Mouse (Mus musculus) hindbrain, embryonic 14.5 days (tissue): ENCODE data around the gene Pdgfc. TPM values are rescaled to one million over a fixed set of nuclear protein-coding genes. Genes with fewer than 3 reads are reported as not detected.

ENCODE experiments used
- ATAC-seq: fragments of 200-750 bp; cut with Nextera tagmentation; 2 replicates; pipeline ENCODE4 v1.8.0; 2017; ENCODE audit warnings: moderate number of reproducible peaks, mild to moderate bottlenecking, moderate TSS enrichment, moderate library complexity; ENCODE audit not compliant: low FRiP score
- DNase-seq: peaks from one replicate; pipeline ENCODE4 v3.0.0-alpha.2; 2015; ENCODE audit warnings: low spot score
- H3K27ac ChIP-seq: fragments of 300-500 bp; sonication (generic); 2 replicates; pipeline ENCODE4 v1.5.1; 2014; ENCODE audit warnings: mild to moderate bottlenecking, moderate library complexity
- H3K27me3 ChIP-seq: fragments of 300-500 bp; sonication (generic); 2 replicates; pipeline ENCODE4 v1.6.1; 2014; ENCODE audit warnings: mild to moderate bottlenecking, low read length, mixed read lengths; ENCODE audit not compliant: control insufficient read depth, insufficient read depth
- H3K36me3 ChIP-seq: fragments of 300-500 bp; sonication (generic); replicated peaks from 2 replicates; pipeline ENCODE4 v1.6.1; 2014; ENCODE audit not compliant: control insufficient read depth, insufficient read depth
- H3K4me1 ChIP-seq: fragments of 300-500 bp; sonication (generic); replicated peaks from 2 replicates; pipeline ENCODE4 v1.6.1; 2014; ENCODE audit warnings: antibody characterized with exemption, low read length, mixed read lengths; ENCODE audit not compliant: control insufficient read depth, insufficient read depth
- H3K4me2 ChIP-seq: fragments of 300-500 bp; sonication (generic); replicated peaks from 2 replicates; pipeline ENCODE4 v1.6.1; 2014; ENCODE audit warnings: mild to moderate bottlenecking, moderate library complexity
- H3K4me3 ChIP-seq: fragments of 300-500 bp; sonication (generic); replicated peaks from 2 replicates; pipeline ENCODE4 v1.5.1; 2014; ENCODE audit warnings: mild to moderate bottlenecking, low read length
- H3K9ac ChIP-seq: fragments of 300-500 bp; sonication (generic); 2 replicates; pipeline ENCODE4 v1.6.1; 2014
- H3K9me3 ChIP-seq: fragments of 300-500 bp; sonication (generic); 2 replicates; pipeline ENCODE4 v1.6.1; 2016; ENCODE audit warnings: low read length; ENCODE audit not compliant: control insufficient read depth
- WGBS: fragments of 180-500 bp; shearing (Covaris S2); extraction: QIAGEN DNeasy Blood & Tissue Kit; methylation state at CpG from one replicate; pipeline ENCODE4 v1.1.7; 2014; 5-methylcytosine and 5-hydroxymethylcytosine counted together
- polyA plus RNA-seq: library from polyadenylated mRNA; unstranded; fragments of >200 nt; fragmentation: Nextera tagmentation; extraction: Ambion mirVana; gene quantifications from 2 replicates; pipeline ENCODE4 v1.2.1, GENCODE M21; 2014

Pdgfc gene
- polyA plus RNA-seq, 1 experiment from 2014 or later: 6.5 TPM

DNA sequence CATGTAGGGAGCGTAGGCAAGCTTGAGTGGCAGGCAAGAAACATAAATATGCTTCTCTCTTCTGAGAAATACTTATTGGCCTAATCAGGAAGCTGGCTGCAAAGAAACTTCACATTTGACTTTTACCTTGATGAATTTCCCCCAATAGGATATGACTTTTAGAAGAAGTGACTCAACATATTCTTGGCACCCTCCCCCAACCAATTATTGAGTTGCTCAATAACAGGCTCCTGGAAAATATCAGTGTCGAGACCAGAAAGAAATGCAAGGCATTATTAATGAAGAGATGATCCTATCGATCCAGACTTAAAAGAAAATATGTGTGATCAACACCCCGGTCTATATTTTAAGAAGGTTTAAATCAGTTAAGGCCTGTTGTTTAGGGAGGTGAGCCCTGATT lies 125.9 kb downstream of the Pdgfc start:
- no peak for DNase-seq
- H3K4me1 ChIP-seq: no peaks in the 10 kb centered on the region
- H3K9ac ChIP-seq: no peak overlapping the region
- H3K36me3 ChIP-seq: no peaks in the 10 kb centered on the region
- WGBS: 95% methylated on average over 4 of the region's 4 CpGs
- no peak overlapping the region for H3K4me2 ChIP-seq
- H3K4me3 ChIP-seq: no peak overlapping the region
- no peaks in the 10 kb centered on the region for H3K27me3 ChIP-seq
- H3K9me3 ChIP-seq: no peaks in the 10 kb centered on the region
- H3K27ac ChIP-seq: no peak overlapping the region
- ATAC-seq: no peak

DNA sequence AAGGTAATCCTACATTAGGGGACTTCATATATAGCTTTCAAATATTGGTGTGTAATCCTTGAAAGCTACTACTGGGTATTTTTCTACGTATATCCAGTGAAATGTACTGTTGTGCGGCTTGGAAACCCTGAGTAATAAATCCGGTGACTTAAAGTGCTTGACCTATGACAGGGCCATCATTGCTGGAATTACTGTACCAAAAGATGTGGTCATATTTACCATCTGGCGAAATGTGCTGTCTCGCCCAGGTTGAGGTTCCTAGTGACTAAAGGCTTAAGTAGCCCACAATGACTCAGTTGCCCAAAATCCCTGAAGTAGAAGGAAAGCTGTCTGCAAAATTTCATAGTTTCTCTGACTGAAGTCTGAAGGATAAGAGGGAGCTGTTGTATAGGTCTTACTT lies 127.9 kb downstream of the Pdgfc start:
- no peaks in the 10 kb centered on the region for H3K36me3 ChIP-seq
- no peaks in the 10 kb centered on the region for H3K4me1 ChIP-seq
- no peak overlapping the region for H3K27ac ChIP-seq
- no peaks in the 10 kb centered on the region for H3K9me3 ChIP-seq
- H3K9ac ChIP-seq: no peak overlapping the region
- ATAC-seq: no peak
- H3K4me3 ChIP-seq: no peak overlapping the region
- WGBS: 97% methylated on average over 5 of the region's 5 CpGs
- DNase-seq: no peak
- no peaks in the 10 kb centered on the region for H3K27me3 ChIP-seq
- no peak overlapping the region for H3K4me2 ChIP-seq

DNA sequence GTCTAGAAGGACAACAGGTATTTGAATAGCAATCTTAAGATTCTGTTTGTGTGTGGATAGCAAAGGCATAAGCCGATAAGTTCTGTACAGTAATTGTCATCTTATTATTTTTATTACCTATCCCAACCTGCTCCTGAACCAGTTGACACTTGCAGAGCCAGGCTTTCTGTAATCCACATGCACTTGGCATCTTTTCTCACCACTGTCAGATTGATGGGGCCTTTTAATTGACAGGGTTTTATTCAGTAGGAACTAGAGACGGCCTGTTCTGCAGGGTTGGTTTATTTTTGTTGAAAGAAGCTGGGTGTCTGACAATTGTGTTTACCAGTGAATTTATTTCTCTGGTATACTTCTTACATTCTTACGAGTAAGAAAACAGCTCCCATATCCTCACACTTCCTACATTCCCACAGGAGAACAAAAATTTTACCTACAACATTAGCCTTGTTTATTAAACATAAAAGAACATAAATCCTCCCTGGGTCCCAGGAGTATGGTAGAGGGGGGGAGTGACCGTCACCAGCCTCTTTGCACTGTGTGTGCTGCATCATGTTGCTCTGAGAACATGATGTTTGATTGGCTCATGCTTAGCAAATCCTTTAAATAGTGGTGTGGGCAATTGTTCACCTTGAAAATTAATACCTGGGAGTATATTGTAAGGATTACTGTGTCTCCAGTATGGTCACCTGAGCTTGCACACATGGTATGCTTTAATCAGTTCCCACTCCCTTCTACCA lies 134.0 kb downstream of the Pdgfc start:
- DNase-seq: no peak
- no peak overlapping the region for H3K9ac ChIP-seq
- H3K4me3 ChIP-seq: no peak overlapping the region
- no peak overlapping the region for H3K4me2 ChIP-seq
- 63% methylated on average over 4 of the region's 4 CpGs for WGBS
- H3K9me3 ChIP-seq: no peaks in the 10 kb centered on the region
- H3K27me3 ChIP-seq: no peaks in the 10 kb centered on the region
- no peak overlapping the region for H3K27ac ChIP-seq
- no peaks in the 10 kb centered on the region for H3K36me3 ChIP-seq
- no peaks in the 10 kb centered on the region for H3K4me1 ChIP-seq
- ATAC-seq: no peak

DNA sequence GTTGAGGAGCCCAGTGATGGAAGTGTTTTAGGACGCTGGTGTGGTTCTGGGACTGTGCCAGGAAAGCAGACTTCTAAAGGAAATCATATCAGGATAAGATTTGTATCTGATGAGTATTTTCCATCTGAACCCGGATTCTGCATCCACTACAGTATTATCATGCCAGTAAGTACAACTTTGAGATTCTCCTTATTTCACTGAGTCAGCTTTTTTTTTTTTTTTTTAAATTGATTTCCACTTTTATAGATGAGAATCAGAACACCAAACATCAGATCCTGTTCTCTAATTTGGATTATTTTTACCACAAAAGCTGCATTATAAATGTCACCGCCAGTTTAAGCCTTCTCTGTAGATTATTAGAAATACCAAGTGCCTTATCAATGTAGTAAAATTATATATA lies 138.6 kb downstream of the Pdgfc start:
- DNase-seq (no peak), ATAC-seq (no peak)
- WGBS: 94% methylated on average over 3 of the region's 3 CpGs
- Histone ChIP-seq H3K4me2 (no peak overlapping the region), H3K4me3 (no peak overlapping the region), H3K27ac (no peak overlapping the region), H3K4me1 (no peaks in the 10 kb centered on the region), H3K9ac (no peak overlapping the region), H3K36me3 (no peaks in the 10 kb centered on the region), H3K27me3 (no peaks in the 10 kb centered on the region), H3K9me3 (no peaks in the 10 kb centered on the region)

DNA sequence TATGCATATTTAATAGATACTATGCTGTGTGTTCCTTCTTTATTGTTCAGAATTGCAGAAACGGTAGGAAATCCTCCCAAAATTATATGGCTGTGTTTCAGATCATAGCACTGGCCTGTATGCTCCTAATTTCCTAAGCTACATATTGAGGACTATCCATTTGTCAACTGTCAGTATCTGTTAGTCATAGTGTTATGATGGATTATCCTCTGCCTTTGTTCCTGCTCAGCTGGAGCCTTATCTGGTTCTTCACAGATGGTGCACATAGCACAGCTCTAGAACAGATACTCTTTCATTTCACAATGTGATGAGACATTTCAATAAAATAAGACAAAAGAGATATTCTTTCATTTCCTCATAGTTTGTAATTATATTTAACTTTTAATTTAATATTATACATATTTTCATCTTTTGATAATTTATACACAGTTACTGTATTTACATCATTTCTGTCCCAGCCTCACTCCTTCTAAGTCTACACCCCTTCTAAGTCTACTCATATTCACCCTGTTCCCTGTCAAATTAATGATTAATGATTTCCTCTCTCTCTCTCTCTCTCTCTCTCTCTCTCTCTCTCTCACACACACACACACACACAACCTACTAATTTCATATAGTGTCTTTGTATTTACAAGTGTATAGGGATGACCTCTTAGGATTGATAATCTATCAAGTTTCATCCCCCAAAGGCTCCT lies 145.2 kb downstream of the Pdgfc start:
- Histone ChIP-seq H3K27ac (no peak overlapping the region), H3K4me3 (no peak overlapping the region), H3K4me1 (no peaks in the 10 kb centered on the region), H3K36me3 (no peaks in the 10 kb centered on the region), H3K9me3 (no peaks in the 10 kb centered on the region), H3K4me2 (no peak overlapping the region), H3K27me3 (no peaks in the 10 kb centered on the region), H3K9ac (no peak overlapping the region)
- no peak for DNase-seq
- WGBS: 53% methylated on average over 1 of the region's 1 CpGs
- ATAC-seq: peak; percentile 59; the same call in 1 of the 2 replicates

DNA sequence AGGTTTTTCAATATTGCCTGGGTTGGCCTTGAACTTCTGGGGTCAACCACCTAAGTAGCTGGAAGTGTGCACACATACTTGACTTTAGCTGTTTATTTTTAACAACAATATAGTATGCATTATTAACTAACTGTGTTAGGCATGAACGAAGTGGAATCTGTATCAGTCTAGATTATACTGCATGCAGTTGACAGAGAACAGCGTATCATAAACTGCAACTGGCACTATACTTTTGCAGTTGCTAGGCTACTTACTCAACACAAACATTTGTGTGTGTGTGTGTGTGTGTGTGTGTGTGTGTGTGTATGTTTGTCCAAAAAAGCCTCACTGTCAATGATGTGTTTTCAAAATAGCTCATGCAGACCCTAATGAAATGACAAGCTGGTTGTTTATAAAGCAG lies 160.7 kb downstream of the Pdgfc start:
- Histone ChIP-seq H3K9ac (no peak overlapping the region), H3K4me2 (no peak overlapping the region), H3K36me3 (no peaks in the 10 kb centered on the region), H3K27me3 (no peaks in the 10 kb centered on the region), H3K4me1 (no peaks in the 10 kb centered on the region), H3K27ac (no peak overlapping the region), H3K9me3 (no peaks in the 10 kb centered on the region), H3K4me3 (no peak overlapping the region)
- WGBS: 76% methylated on average over 2 of the region's 2 CpGs
- ATAC-seq (no peak), DNase-seq (no peak)

DNA sequence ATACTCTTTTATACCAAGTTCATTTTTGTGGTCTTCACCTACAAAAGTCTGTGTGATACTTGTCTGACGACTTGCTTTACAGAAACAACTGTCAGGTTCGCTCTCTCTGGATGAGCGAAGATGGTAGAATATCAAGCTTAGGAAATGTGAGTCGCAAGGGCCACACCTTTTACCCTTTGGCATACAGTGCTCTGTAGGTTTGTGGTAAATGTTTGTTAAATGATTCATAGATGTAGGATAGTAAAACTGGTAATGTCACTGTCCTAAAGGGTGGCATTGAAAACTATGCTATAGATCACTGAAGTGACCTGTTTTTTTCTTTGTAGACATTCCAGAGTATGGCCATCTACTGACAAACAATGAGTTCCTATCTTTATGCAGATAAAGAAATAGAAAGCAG lies 161.4 kb downstream of the Pdgfc start:
- ATAC-seq (no peak), DNase-seq (no peak)
- 84% methylated on average over 4 of the region's 4 CpGs for WGBS
- Histone ChIP-seq H3K9me3 (no peaks in the 10 kb centered on the region), H3K27me3 (no peaks in the 10 kb centered on the region), H3K36me3 (no peaks in the 10 kb centered on the region), H3K27ac (no peak overlapping the region), H3K4me1 (no peaks in the 10 kb centered on the region), H3K4me2 (no peak overlapping the region), H3K4me3 (no peak overlapping the region), H3K9ac (no peak overlapping the region)

DNA sequence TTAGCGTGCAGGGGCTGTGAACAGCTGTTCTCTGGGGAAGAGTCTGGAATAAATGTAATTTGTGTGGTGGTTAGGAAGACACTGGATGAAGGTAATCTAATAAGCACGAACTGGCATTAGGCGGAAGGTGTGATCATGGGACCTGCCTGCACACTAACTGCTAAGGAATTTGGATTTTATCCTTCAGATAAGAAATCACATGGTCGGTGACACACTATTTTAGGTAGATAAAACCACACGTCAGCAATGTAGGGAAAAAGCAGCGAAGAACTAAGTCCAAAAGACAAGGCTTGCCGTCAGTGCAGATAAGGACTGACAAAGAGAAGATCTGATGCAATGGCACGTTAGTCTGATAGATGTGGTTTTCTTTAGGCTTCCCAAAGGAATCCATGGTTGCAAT lies 164.4 kb downstream of the Pdgfc start:
- Histone ChIP-seq H3K4me2 (no peak overlapping the region), H3K4me1 (no peaks in the 10 kb centered on the region), H3K36me3 (no peaks in the 10 kb centered on the region), H3K27ac (no peak overlapping the region), H3K9ac (no peak overlapping the region), H3K4me3 (no peak overlapping the region), H3K9me3 (no peaks in the 10 kb centered on the region), H3K27me3 (no peaks in the 10 kb centered on the region)
- ATAC-seq (no peak), DNase-seq (no peak)
- 75% methylated on average over 8 of the region's 8 CpGs for WGBS

DNA sequence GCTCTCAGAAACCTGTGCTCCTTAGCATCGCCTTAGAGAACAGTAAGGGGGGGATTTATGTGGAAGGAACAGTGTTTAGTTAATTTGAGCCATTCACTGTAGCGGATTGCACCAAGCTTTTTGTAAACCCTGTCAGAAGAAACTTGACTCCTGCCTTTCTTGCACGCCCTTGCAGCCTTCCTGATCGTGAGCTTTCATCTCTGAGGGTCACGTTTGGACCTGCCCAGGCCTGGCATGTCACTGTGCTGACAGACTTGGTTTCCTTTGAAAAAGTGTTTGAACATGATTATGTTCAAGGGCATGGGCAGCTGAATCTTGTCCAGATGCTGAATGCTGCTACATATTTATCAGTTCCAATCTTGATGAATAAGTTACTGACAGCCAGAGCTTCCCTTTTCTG lies 169.0 kb downstream of the Pdgfc start:
- Histone ChIP-seq H3K4me2 (no peak overlapping the region), H3K9me3 (no peaks in the 10 kb centered on the region), H3K4me1 (no peaks in the 10 kb centered on the region), H3K27me3 (no peaks in the 10 kb centered on the region), H3K4me3 (no peak overlapping the region), H3K27ac (no peak overlapping the region), H3K36me3 (no peaks in the 10 kb centered on the region), H3K9ac (no peak overlapping the region)
- DNase-seq (no peak), ATAC-seq (no peak)
- 54% methylated on average over 5 of the region's 5 CpGs for WGBS
